Mouse (Mus musculus): ENCODE results near the gene Aym1. TPM values are rescaled to one million over a fixed set of nuclear protein-coding genes. Genes with fewer than 3 reads are reported as not detected.
"Not testable (repeated sequence)": the region's sequence is repeated elsewhere in the genome, so short reads cannot be mapped to it uniquely, and the experiment has no call there.

The Aym1 gene
- total RNA-seq (2021), result not detected

- no peak for DNase-seq (ENCODE audit: extremely low spot score in 1 of 2, low spot score in 1 of 2)
Observed at GRCm38 (mm10) chr5:113357186-113357585, at the start of gene Aym1. TSS of gene Aym1 (plus strand) at chr5:113357294.

DNA sequence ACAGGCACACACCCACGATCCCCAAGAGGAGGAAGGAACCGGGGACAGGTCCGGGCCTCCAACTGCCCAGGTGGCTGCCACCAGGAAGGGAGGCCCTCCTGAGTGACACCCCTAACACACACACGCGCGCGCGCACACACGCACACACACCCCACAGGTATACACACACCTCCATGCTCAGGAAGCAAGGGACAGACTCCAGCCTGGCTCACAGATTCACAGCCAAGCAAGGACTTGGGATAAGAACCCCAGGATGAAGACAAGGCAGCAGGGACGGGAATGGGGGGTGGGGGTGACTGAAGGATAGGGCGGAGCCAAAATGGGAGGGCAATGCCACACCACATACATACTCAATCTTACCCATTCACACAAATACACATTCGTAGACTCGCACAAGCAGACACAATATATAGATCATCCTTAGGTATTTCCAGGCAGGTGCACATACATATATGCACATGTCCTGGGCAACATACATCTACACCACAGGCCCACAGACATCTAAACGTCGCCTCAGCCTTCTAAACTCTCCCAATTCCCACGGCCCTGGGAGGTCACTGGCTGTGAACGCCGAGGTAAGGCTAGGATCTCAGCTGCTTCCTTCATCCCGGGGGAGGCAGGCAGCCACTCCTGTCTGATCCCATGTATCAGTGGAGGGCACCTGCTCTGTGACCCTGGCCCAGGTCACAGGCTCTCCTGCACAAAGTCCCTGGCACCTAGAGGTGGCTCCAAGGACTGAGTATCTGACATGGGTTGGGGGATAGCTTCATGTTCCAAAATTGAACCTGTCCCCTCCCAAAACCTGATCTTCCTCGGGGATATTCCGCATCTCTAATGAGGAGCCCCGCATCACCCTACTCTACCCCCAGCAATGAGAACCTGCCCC lies 47.4 kb upstream of the Aym1 start:
- no peak for DNase-seq (ENCODE audit: extremely low spot score in 1 of 2, low spot score in 1 of 2)

DNA sequence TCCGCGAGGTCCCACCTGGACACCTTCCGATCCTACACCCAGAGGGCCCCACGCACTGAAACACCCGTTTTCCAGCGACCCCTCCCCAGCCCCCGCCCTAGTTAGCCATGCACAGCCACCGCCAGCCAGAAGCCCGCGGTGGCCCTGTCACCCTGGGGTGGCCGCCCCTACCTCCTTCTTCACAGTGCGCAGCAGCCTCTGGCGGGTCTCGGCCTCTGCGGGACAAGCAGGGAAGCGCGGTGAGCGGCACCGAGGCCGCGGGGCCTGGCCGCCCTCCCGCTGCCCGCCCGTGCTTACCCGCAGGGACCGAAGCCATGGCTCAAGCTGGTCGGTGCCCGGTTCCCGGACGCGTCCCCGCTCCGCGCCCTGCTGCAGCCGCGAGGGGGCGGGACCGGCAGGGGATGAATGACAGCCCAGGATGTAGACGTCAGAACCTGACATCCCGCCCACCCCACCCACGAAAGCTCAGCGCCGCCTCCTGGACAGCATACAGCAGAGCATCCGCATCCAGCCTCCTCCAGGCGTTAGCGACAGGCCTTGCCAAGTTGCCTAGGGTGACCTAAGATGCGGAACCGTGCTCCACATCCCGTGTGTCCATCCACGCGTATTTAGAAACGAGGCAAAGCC lies 46.6 kb upstream of the Aym1 start, which contains the start of gene Sgsm1:
TSS of gene Sgsm1 (minus strand) at position 410 of the 627 bp plus-strand sequence.
- peak; percentile 73 to 80 for DNase-seq (ENCODE audit: extremely low spot score in 1 of 2, low spot score in 1 of 2)

DNA sequence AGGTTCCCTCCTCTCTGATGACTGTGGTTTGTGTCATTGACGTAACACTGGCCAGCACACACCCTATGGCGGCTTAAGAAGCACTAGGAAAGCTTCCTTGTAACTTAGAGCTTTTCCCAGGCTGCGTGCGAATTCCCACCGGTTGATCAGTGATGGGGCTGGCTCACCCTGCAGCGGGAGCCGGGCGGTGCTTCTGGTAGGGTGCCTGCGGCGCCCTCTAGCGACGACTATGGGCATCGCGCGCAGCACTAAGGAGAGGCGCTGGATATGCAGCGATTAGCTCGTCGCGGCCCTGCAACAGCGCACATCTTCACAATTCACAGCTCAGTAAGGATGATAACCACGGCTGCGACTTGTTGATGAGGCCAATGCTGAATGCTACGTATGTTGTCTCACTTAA lies 43.1 kb upstream of the Aym1 start:
- peak; percentile 75 to 94 for DNase-seq (ENCODE audit: extremely low spot score in 1 of 2, low spot score in 1 of 2)

- DNase-seq (ENCODE audit: extremely low spot score in 1 of 2, low spot score in 1 of 2), result no peak
Observed at GRCm38 (mm10) chr5:113323784-113324638, 33.1 kb upstream of the Aym1 start.

GRCm38 (mm10) chr5:113329463-113329862 lies 27.6 kb upstream of the Aym1 start:
- no peak for DNase-seq (ENCODE audit: extremely low spot score in 1 of 2, low spot score in 1 of 2)

DNA sequence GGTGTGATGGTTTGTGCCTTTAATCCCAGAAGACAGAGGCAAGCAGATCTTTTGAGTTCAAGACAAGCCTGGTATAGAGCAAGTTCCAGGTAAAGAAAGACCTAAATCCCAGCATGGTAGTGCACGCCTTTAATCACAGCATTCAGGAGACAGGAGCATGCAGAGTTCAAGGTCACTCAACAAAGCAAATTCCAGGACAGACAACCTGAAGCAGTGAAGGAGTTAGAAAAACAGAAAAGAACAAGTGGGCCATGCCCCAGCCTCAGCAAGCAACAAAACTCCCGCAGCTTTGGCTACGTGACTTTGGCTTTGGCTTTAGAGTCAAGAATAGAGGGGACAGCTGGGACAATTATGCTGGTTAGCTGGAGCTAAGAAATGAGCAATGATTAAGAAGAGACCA lies 26.9 kb upstream of the Aym1 start:
- DNase-seq (ENCODE audit: extremely low spot score in 1 of 2, low spot score in 1 of 2), result no peak

DNA sequence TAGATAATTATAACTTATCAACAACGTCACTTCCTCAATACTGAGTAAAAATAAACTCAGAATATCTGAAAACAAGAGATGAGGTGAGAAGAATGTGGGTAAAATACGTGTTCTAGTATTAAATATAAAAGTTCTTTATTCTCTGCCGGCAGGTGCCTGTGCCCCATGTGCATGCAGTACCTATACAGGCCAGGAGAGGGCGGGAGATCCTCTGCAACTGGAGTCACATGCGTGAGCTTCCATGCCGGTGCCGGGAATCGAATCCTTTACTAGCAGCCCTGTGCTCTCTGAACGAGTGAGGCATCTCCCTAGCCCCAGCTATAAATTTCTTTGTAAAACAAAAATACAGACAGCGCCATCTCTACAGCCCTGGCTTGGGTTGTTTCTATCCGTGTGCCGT lies 24.9 kb upstream of the Aym1 start:
- no peak for DNase-seq (ENCODE audit: extremely low spot score in 1 of 2, low spot score in 1 of 2)

DNA sequence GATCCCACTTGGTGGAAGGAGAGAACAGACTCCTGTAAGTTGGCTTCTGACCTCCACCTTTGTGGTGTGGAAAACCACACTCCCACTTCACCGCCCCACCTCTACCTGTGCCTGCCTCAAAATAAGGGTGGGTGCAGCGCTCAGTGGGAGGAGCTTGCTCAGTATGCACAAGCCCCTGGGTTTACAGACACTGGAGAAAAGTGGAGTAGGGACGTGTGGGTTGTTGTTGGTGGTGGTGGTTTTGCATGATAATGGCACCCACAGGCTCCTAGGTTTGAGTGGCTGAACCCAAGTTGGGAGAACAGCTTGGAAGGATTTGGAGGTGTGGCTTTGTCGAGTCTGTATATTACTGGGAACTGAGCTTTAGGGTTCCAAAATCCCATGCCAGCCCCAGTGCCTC lies 24.2 kb upstream of the Aym1 start:
- DNase-seq (ENCODE audit: extremely low spot score in 1 of 2, low spot score in 1 of 2), result no peak

- DNase-seq (ENCODE audit: extremely low spot score in 1 of 2, low spot score in 1 of 2), result no peak
Observed at GRCm38 (mm10) chr5:113334621-113335530, 22.2 kb upstream of the Aym1 start.

- DNase-seq (ENCODE audit: extremely low spot score in 1 of 2, low spot score in 1 of 2), result no peak
Observed at GRCm38 (mm10) chr5:113335732-113336131, 21.4 kb upstream of the Aym1 start.

DNA sequence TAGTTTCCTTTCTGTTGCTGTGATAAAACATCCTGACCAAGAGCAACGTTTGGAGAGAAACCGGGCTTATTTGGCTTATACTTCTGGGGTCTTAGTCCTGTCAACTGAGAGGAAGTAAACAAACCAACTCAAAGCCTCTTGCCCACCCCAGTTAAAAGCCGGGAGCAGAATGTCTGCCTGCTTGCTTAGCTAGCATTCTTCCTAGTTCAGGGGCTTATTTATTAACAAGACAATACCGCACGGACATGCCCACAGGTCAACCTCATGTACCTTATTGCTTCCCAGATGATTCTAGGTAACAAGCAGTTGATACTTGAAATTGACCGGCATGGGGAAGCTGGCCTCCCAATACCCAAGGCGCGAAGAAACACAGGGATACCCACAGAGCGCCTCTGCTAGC lies 20.8 kb upstream of the Aym1 start:
- no peak for DNase-seq (ENCODE audit: extremely low spot score in 1 of 2, low spot score in 1 of 2)

DNA sequence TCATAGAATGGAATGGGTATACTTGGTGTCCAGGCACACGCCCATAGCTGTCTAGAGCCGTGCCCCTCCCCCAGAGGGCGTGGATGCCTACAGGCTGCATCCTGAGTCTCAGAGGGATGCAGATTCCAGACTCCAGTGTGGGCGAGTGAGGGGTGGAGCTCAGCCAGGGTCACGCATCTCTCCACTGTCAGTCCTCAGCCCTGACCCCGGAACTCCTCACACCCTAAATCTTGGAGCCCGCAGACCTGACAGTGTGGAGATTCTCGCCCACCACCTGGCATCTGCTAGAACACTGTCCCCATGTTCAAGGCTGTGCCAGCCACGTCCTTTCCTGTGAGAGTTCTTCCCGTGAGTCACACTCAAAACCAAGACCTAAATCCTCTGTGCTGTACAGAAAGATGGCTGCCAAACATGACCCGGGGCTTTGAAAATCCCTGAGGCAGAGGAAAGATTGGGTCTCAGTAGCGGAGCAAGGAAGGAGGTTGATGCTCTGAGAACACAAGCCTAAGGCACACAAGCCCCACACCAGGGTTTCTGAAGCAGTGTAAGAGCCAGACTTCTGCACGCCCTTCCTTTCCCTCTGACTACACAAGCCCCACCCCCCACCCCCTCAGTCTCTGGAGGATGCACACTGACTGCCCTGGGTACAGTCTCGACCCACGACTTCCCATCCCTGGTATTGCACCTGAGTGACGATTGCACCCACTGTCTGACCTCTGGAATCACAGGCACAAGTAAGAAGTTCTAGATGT lies 12.3 kb upstream of the Aym1 start:
- DNase-seq (ENCODE audit: extremely low spot score in 1 of 2, low spot score in 1 of 2), result no peak

- no peak for DNase-seq (ENCODE audit: extremely low spot score in 1 of 2, low spot score in 1 of 2)
Observed at GRCm38 (mm10) chr5:113345781-113346180, 11.3 kb upstream of the Aym1 start.

DNA sequence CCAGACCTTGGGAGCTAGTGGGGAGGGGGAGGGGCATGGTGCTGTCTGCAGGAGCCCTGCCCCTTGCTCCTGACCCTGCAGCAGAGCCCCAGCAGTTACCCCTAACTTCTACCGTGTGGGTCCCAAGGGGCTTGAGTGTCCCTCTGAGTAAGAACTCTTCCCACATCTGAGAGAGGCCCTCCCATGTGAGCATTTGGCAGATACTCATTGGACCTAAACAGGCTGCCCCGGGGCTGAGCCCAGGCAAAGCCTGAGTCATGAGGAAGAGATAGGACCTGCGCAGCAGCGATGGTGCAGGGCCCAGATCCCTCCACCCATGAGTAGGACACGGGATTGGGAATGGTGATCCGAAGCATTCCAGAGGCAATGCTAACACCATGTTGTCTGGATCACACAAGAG lies 10.4 kb upstream of the Aym1 start:
- not testable (repeated sequence) for DNase-seq (ENCODE audit: extremely low spot score in 1 of 2, low spot score in 1 of 2)

DNA sequence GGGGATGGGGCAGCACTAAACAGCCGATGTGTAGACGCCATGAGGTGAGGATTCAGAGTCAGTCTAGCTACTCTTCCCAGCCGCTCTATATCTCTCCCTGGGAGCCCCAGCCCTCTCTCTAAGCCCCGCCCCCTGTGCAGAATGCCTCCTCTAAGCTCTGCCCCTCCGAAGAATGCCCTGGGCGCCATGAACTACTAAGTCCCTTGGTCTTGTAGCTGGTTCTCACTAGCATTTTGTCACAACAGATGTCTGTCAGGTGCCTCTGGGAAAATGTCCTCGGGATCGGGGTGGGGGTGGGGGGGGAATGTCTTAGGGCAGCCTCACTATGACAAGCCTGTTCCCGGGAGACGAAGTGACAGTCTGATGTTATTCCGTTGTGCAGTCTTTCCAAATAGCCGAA lies 9.5 kb upstream of the Aym1 start:
- no peak for DNase-seq (ENCODE audit: extremely low spot score in 1 of 2, low spot score in 1 of 2)

DNA sequence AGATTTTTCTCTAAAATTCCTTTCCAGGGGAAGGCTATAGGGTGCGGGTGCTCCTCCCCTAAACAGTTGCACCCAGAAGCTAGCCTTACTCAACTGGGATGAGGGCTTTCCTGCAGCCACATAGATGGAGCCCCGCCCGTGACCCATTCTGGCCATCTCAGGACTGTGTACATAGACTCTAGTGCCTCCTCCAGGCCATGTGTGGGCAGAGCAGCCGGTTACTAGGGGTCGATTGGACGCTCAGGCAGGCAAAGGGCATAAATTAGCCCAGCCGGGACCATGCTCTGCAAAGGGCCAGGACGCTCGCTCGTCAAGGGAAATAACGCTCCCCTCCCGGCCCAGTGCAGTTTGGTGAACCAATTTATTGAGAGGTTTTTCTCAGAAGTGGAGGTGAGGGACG lies 8.5 kb upstream of the Aym1 start:
- DNase-seq (ENCODE audit: extremely low spot score in 1 of 2, low spot score in 1 of 2), result no peak

- no peak for DNase-seq (ENCODE audit: extremely low spot score in 1 of 2, low spot score in 1 of 2)
Observed at GRCm38 (mm10) chr5:113349226-113349625, 7.9 kb upstream of the Aym1 start.

DNA sequence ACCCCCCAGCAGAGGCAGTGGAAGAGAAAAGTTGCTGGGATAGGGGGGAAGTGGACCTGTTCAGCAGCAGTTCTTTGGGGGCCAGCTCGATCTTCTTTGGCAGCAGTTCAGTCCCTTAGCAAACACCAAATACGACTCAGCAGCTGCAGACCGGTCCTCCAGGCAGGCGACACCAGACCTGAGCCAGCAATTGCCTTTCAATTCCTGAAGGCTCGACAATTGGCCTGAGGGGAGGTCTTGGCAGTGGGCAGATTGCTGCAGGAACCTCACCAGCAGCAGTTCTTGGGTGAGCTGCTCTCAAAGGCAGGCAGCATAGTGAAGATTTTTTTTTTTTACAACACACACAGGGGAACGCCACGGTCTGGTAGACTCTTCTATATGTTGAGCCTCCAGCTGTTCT lies 7.3 kb upstream of the Aym1 start:
- no peak for DNase-seq (ENCODE audit: extremely low spot score in 1 of 2, low spot score in 1 of 2)

Data from layer of hippocampus, postnatal 25 days (tissue).